Mouse (Mus musculus) liver (tissue): ENCODE results near the gene Celf2.

Experiments
- DNase-seq: peaks from one replicate; pipeline ENCODE4 v3.0.0-alpha.2; 2020; ENCODE audit warnings: mixed read lengths

Gene Celf2

DNA sequence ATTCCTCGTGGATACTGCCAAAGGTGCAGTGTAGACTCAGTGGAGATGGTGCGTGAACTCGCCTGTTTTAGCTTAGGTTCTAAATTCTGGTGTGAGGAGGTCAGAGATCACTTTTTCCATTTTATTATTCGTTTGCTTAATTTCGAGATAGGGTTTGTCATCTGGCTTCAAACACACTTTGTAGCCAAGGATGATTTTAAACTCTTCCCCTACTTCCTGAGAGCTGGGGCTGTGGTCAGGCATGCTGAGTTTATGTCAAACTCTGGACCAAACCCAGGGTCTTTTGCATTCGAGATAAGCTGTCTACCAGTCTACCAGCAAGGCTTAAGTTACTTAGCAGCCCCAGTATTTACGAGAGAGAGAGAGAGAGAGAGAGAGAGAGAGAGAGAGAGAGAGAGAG, 429.3 kb downstream of the Celf2 start:
- no peak for DNase-seq

- no peak for DNase-seq
Observed at GRCm38 (mm10) chr2:7079390-7079789, 430.0 kb downstream of the Celf2 start.

GRCm38 (mm10) chr2:7073730-7074129, 435.6 kb downstream of the Celf2 start:
- no peak for DNase-seq

GRCm38 (mm10) chr2:7072344-7073265, 436.8 kb downstream of the Celf2 start:
- no peak for DNase-seq

DNA sequence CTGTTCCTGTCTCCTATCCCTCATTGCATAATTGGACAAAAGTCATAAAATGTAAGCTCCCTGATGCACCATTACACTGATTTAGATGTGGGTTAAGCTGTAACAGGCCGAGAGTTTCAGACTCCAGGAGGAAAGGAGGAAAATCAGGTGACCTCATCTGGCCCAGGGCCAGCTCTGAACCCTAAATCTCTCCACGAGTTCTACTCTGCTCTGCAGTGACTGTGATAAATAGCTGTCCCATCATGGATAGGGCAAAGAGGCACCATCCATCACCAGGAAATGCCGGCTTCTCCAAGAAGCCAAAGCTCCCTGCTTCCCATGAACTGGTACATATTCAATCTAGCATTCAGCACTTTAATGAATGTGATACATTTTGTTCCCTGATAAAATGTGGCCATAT, 439.9 kb downstream of the Celf2 start:
- no peak for DNase-seq

- no peak for DNase-seq
Observed at GRCm38 (mm10) chr2:7068281-7068680, 441.1 kb downstream of the Celf2 start.

GRCm38 (mm10) chr2:7063574-7064192, 445.7 kb downstream of the Celf2 start:
- no peak for DNase-seq

- DNase-seq = no peak
Observed at GRCm38 (mm10) chr2:7060490-7061105, 448.8 kb downstream of the Celf2 start.

DNA sequence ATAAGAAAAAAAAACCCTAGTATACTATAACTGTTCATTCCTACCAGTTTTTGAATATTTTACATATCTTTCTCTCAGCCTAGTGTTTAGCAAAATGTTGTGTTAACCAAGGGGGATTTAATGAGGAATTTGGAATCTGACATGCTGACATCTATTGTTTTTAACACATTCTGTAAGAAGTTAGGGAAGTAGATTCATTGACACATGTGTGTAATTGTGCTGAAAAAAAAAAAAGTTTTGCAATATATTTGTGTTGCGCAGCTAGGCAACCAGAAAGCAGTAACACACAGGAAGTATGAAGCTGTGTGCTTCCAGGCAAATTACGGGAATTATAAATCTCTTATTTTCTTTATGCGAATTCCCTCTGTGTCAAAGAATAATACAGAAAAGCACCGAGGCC, 453.0 kb downstream of the Celf2 start:
- no peak for DNase-seq

GRCm38 (mm10) chr2:7055958-7056357, 453.4 kb downstream of the Celf2 start:
- no peak for DNase-seq

- DNase-seq = no peak
Observed at GRCm38 (mm10) chr2:7051090-7051489, 458.3 kb downstream of the Celf2 start.

DNA sequence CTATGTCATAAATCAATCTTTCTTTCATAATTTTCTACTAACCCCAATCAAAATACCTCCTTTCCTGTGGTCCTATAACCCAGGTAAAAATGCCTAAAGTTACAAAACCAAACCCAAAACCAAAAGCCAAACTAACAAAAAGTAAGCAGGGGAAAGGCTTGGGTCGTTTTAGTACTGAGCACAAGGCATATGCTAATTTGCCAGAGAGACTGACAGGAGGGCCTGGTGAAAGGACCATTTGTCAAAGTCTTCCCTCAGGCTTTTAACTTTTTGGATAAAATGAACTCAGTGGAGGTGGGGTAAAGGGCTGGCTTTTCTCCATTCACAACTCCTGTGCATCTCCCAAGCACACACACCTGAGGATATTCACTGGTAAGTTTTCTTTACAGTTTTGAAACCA, 463.2 kb downstream of the Celf2 start:
- DNase-seq = no peak

DNA sequence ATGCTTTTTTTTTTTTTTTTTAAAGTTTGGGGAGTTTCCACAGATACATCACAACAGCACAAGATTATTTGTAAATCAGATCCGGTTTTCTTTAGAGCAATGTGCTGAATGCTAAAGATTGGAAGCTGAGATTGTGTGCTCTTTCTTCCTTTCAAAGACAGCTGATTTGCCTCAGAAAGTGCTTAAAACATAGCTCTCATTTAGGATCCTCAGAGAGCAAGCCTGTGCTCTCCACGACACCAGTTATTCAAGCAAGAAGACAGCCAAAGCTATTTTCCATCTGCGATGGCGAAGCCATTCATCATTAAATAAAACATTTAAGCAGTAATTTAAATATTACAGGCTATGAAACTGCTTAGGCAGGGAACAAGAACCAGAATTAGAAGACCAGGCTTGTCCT, 463.8 kb downstream of the Celf2 start:
- no peak for DNase-seq

DNA sequence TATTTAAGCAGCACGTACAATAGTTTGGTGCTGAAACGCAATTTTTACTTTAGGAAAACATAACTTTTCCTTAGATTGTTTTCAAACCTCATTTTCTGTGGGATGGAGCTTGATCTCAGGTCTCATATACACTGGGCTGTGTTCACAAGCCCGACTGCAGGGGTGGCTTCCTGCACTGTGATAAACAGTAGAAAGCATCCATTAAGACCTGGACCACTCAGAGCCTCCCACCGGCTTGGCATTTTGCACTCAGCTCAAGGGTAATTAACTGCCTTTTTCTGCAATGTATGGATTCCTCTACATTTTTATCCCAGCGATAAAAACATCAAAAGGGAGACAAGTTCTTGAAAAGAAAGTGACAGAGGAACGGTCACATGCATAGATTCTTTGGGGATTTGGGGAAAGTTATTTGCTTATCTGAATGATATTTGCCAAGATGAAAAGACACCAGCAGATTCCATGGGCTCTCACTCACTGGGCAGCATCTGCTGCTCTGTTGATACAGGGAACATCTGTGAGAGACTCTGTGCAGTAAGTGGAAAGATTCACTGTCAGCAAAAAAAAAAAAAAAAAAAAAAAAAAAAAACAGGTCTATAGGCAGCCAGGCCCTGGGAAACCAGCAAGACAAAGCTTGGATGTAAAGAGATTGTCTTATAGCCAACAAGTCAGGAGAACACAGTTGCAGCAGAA, 465.4 kb downstream of the Celf2 start:
- DNase-seq = no peak

- DNase-seq = no peak
Observed at GRCm38 (mm10) chr2:7040940-7041339, 468.4 kb downstream of the Celf2 start.

DNA sequence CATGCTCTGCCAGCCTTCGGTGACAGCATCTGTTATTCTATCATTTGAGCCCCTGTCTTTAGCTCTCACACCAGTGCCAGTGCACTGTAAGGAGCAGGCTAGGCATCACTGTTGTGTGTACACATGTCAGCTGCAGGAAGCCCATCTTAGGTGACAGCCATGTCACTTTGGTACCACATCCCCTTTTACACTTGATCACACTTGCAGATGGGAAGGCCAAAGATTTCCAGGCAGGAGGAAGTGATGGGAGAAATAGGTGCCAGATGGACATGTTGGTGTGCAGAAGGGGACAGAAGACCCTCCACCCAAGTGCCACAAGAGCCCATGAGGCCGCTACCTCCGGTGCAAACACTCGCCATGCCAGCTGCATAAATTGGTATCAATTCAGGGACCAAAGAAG, 470.4 kb downstream of the Celf2 start:
- DNase-seq = no peak

DNA sequence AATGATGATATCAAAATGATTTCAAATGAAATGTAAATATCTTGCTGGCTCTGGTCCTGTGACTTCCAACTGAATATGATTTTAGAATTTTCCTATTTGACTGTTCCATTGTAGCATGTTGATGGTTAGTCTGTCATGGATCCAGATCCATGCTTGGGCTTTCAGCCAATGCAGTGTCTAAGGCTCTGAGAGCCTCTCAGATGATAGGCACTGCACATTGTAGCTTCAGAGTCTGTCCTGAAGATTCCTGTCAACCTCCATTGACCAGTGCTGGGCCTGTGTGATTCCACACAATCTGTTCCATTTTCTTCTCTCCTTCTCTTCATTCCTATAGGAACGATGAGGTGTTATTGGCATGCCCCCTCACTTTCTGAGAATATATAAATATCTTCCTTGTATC, 478.0 kb downstream of the Celf2 start:
- DNase-seq = no peak

- DNase-seq = no peak
Observed at GRCm38 (mm10) chr2:7026737-7027136, 482.6 kb downstream of the Celf2 start.

- DNase-seq = no peak
Observed at GRCm38 (mm10) chr2:7025594-7025993, 483.8 kb downstream of the Celf2 start.

- DNase-seq = no peak
Observed at GRCm38 (mm10) chr2:7022184-7022583, 487.2 kb downstream of the Celf2 start.

GRCm38 (mm10) chr2:7017384-7018113, 491.8 kb downstream of the Celf2 start:
- no peak for DNase-seq

DNA sequence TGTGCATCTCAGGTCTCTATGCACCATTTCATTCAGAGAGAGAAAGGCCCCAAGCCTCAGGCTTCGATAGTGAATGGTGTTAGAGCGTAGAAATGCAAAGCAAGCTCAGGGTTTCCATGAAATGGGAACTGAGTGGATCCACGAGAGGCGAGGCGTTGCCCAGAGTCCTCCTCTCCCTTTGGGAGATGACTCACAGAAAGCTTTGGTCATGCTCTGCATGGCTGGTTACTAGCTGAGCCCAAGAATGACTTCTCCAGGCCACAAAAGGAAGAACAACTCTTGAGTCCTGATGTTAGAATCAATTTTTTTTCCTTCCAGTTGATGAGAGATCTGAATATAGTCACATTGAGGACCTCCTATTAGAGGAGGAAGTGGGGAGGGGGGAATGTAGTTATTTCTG, 496.2 kb downstream of the Celf2 start:
- DNase-seq = no peak

GRCm38 (mm10) chr2:7006816-7007215, 502.5 kb downstream of the Celf2 start:
- DNase-seq = no peak
